Mouse (Mus musculus) ES-Bruce4 (cell line): Measurements from ENCODE around the gene Gm6096. TPM values are rescaled to one million over a fixed set of nuclear protein-coding genes. Genes with fewer than 3 reads are reported as not detected.

ENCODE experiments used
- H3K27ac ChIP-seq: 2 replicates; pipeline ENCODE4 v1.5.1; 2012; ENCODE audit warnings: low read length, inconsistent platforms; ENCODE audit not compliant: insufficient read depth
- H3K27me3 ChIP-seq: 2 replicates; pipeline ENCODE4 v1.6.1; 2012; ENCODE audit warnings: mild to moderate bottlenecking, low read length, inconsistent platforms; ENCODE audit not compliant: control insufficient read depth, poor library complexity, insufficient read depth, severe bottlenecking
- H3K36me3 ChIP-seq: 2 replicates; pipeline ENCODE4 v1.6.1; 2012; ENCODE audit warnings: inconsistent platforms, mild to moderate bottlenecking, low read length, moderate library complexity; ENCODE audit not compliant: control insufficient read depth, poor library complexity, insufficient read depth, severe bottlenecking
- H3K4me1 ChIP-seq: one replicate; pipeline ENCODE4 v1.8.1; 2011; ENCODE audit warnings: low read length; ENCODE audit not compliant: control insufficient read depth, insufficient read depth
- H3K4me3 ChIP-seq: 2 replicates; pipeline ENCODE4 v1.5.1; 2011; ENCODE audit warnings: low read depth, mild to moderate bottlenecking, low read length
- H3K9ac ChIP-seq: 2 replicates; pipeline ENCODE4 v1.6.1; 2012; ENCODE audit warnings: low read depth, mild to moderate bottlenecking, inconsistent platforms; ENCODE audit not compliant: poor library complexity, severe bottlenecking
- H3K9me3 ChIP-seq: replicated peaks from 2 replicates; pipeline ENCODE4 v1.6.1; 2012; ENCODE audit warnings: mild to moderate bottlenecking, low read length, inconsistent platforms; ENCODE audit not compliant: control insufficient read depth, poor library complexity, insufficient read depth, severe bottlenecking
- CTCF ChIP-seq: IDR thresholded peaks from one replicate; pipeline ENCODE4 v1.8.1; 2011; ENCODE audit warnings: low read depth, low read length
- EP300 ChIP-seq: IDR thresholded peaks from 2 replicates; pipeline ENCODE4 v1.6.1; 2011; ENCODE audit warnings: low read depth, low read length; ENCODE audit not compliant: insufficient read depth
- POLR2A ChIP-seq: IDR thresholded peaks from one replicate; pipeline ENCODE4 v1.8.1; 2011; ENCODE audit warnings: low read length; ENCODE audit not compliant: insufficient read depth
- polyA plus RNA-seq: library from polyadenylated mRNA; stranded (reverse); fragments of >200 nt; gene quantifications from 2 replicates; pipeline ENCODE4 v1.2.4, GENCODE M21; 2011; ENCODE audit warnings: low read depth; ENCODE audit not compliant: missing spikeins, insufficient read depth, insufficient read length

Gene Gm6096
- polyA plus RNA-seq, 1 experiment: not detected

DNA sequence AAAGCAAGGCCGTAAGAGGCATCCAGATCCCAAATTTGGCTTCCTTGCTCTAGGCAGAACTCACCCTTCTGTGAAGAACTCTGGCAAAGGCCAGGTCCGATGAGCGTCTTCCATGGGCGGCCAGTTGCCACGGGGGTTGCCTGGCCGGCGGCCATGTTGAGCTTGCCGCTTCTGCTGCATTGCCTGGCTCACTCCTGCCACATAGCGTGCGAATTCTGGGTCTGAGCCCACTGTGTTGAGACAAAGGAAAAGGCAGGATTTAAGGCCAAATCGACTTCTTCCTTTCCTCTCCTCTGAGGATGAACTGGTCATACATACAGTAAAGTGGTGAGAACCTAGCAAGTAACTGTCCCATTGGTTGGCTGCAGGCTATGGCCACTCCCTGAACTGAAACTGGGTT is 8.7 kb upstream of the Gm6096 start:
- Histone ChIP-seq H3K27me3 (no peaks in the 10 kb centered on the region), H3K27ac (no peak overlapping the region; the same call in 1 of the 2 replicates), H3K9ac (peak overlapping the region; percentile 8; the same call in 1 of the 2 replicates), H3K4me3 (peak overlapping the region; percentile 67), H3K9me3 (no peaks in the 10 kb centered on the region), H3K4me1 (no peaks in the 10 kb centered on the region), H3K36me3 (peaks cover 20% of the 10 kb centered on the region)
- TF ChIP-seq EP300 (no peak), CTCF (peak; percentile 32)

DNA sequence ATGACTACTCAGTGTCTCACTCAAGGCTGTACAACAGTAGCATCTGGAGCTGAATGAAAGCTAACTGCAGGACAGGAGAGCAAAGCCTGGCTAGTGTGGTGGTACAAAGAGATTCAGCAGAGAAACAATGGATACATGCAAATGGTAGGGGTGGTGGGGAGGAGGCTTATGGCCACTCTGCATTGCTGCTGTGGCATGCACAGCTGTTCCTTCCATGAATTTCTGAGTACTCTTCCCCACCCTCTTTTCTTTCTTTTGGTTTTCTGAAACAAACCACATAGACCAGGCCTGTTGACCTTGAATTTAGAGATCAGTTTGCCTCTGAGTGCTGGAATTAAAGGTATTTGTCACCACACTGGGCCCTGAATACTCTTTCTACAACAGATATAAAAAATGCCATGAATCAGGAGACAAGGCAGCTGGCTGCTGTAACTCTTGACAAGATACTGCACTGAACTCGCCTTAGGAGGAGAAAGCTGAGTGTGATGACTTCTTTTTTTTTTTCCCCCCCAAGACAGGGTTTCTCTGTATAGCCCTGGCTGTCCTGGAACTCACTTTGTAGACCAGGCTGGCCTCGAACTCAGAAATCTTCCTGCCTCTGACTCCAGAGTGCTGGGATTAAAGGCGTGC is 3.9 kb upstream of the Gm6096 start:
- Histone ChIP-seq H3K27me3 (no peaks in the 10 kb centered on the region), H3K4me3 (no peak overlapping the region), H3K27ac (0 out of 2 replicates have a peak overlapping the region, but pooled peaks have one; percentile 47), H3K36me3 (peaks cover 20% of the 10 kb centered on the region), H3K4me1 (no peaks in the 10 kb centered on the region), H3K9me3 (no peaks in the 10 kb centered on the region), H3K9ac (no peak overlapping the region)
- no peak for TF ChIP-seq POLR2A
- TF ChIP-seq EP300: peak; percentile 62; the same call in 1 of the 2 replicates
- TF ChIP-seq CTCF: no peak

GRCm38 (mm10) chr7:34252030-34252429 is 1.2 kb downstream of the Gm6096 start:
- no peaks in the 10 kb centered on the region for H3K4me1 ChIP-seq
- H3K27ac ChIP-seq: no peak overlapping the region
- no peaks in the 10 kb centered on the region for H3K9me3 ChIP-seq
- peaks cover 16% of the 10 kb centered on the region for H3K36me3 ChIP-seq
- no peaks in the 10 kb centered on the region for H3K27me3 ChIP-seq
- no peak overlapping the region for H3K4me3 ChIP-seq
- no peak overlapping the region for H3K9ac ChIP-seq
- TF ChIP-seq POLR2A (no peak), EP300 (no peak), CTCF (no peak)

DNA sequence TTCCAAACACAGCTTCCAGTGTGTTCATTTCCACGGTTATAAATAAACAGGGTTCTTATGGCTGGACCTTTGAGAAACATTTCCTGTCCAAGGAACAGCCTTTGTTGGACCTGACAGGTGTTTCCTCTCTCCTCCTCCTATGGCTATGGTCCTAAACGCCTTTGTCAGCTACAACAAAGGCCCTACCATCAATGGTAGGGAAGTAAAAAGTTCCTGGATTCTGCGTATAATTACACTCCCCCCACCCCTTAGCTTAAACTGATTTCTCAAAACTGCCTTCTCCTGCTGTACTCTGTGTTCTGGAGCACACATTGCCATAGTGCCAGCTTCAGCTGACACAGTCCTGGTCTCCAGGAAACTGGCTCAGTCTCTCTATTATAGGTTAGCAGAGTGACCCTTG is 4.3 kb downstream of the Gm6096 start:
- H3K27ac ChIP-seq: no peak overlapping the region; the same call in 1 of the 2 replicates
- no peak overlapping the region for H3K4me3 ChIP-seq
- H3K36me3 ChIP-seq: peaks cover 16% of the 10 kb centered on the region
- no peaks in the 10 kb centered on the region for H3K27me3 ChIP-seq
- H3K4me1 ChIP-seq: no peaks in the 10 kb centered on the region
- TF ChIP-seq CTCF: no peak
- no peak for TF ChIP-seq POLR2A
- TF ChIP-seq EP300: no peak
- no peak overlapping the region for H3K9ac ChIP-seq
- H3K9me3 ChIP-seq: no peaks in the 10 kb centered on the region

GRCm38 (mm10) chr7:34255916-34256315 is 5.1 kb downstream of the Gm6096 start:
- no peak for TF ChIP-seq POLR2A
- no peak for TF ChIP-seq CTCF
- no peak for TF ChIP-seq EP300
- Histone ChIP-seq H3K9me3 (no peaks in the 10 kb centered on the region), H3K4me1 (no peaks in the 10 kb centered on the region), H3K27me3 (no peaks in the 10 kb centered on the region), H3K4me3 (no peak overlapping the region), H3K36me3 (peaks cover 16% of the 10 kb centered on the region), H3K27ac (no peak overlapping the region), H3K9ac (no peak overlapping the region)

GRCm38 (mm10) chr7:34257279-34257678 is 6.4 kb downstream of the Gm6096 start:
- Histone ChIP-seq H3K36me3 (peaks cover 16% of the 10 kb centered on the region), H3K4me1 (no peaks in the 10 kb centered on the region), H3K9ac (no peak overlapping the region), H3K9me3 (no peaks in the 10 kb centered on the region), H3K27ac (no peak overlapping the region), H3K27me3 (no peaks in the 10 kb centered on the region), H3K4me3 (no peak overlapping the region)
- no peak for TF ChIP-seq CTCF
- TF ChIP-seq EP300: no peak
- TF ChIP-seq POLR2A: no peak
